Mouse (Mus musculus): ENCODE measurements around the gene Il12a.

- TF ChIP-seq POLR2AphosphoS2 (IDR thresholded peaks at IDR 0.05; ENCODE audit: insufficient read length, low read depth) (no peak), USF1 (IDR thresholded peaks at IDR 0.05; ENCODE audit: low read depth) (no peak), POLR2A (IDR thresholded peaks at IDR 0.05; ENCODE audit: insufficient read length, low read depth) (peak; percentile 46), REST (IDR thresholded peaks at IDR 0.05; ENCODE audit: insufficient read depth, insufficient read length) (no peak), MAX (IDR thresholded peaks at IDR 0.05; ENCODE audit: low read depth) (no peak), E2F4 (IDR thresholded peaks at IDR 0.05; ENCODE audit: insufficient read depth) (no peak), TCF12 (IDR thresholded peaks at IDR 0.05; ENCODE audit: insufficient read depth, poor library complexity, severe bottlenecking) (no peak), CEBPB (IDR thresholded peaks at IDR 0.05; ENCODE audit: insufficient read depth, poor library complexity, severe bottlenecking) (no peak), TCF3 (IDR thresholded peaks at IDR 0.05; ENCODE audit: insufficient read length, low read depth) (no peak)
Measured at GRCm38 (mm10) chr3:68693441-68694048, 3.1 kb downstream of the Il12a start.
